Mouse (Mus musculus) liver, embryonic 14.5 days (tissue): ENCODE measurements around the gene Lrrc61.

ENCODE experiments used
- CTCF ChIP-seq: IDR thresholded peaks from 2 replicates; pipeline ENCODE4 v1.5.1; 2016; ENCODE audit warnings: antibody characterized with exemption, low read depth, control low read depth
- EP300 ChIP-seq: IDR thresholded peaks from 2 replicates; pipeline ENCODE4 v1.6.1; 2016; ENCODE audit warnings: antibody characterized with exemption, low read depth

- TF ChIP-seq CTCF (no peak), EP300 (no peak)
Measured at GRCm38 (mm10) chr6:48591871-48592270, 37.3 kb downstream of the Lrrc61 start.
